Mouse (Mus musculus): ENCODE data around the gene Olig3.
A peak's percentile ranks its signal among the peaks of the same experiment; 100 is the strongest.

Gene Olig3

DNA sequence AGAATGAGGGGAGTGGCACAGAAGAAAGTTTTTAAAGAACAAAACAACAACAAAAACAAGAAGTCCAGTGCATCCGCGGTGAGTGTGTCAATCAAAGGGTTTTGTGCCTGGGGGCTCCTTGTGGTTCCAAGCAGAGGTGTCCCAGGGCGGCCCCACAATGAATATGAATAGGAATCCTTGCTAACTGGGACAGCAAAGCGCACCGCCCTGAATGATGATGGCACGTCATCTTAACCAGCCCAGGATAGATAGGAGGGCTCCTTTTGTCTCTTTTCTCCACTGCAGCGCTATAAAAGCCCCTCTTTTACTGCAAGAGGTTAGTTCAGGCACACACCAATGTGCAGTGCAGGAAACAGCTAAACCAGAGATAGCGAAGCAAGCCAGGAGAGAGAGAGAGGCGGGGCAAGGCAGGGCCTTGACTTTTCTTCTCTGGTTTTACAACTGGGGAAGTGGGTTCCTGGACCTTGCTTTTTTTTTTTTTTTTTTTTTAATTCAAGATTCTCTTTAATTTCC, at the start of gene Olig3:
Gene Olig3 (plus strand): TSS at position 463 of the 513 bp plus-strand sequence.
- peak; percentile 65 for DNase-seq (ENCODE audit: low read depth)

DNA sequence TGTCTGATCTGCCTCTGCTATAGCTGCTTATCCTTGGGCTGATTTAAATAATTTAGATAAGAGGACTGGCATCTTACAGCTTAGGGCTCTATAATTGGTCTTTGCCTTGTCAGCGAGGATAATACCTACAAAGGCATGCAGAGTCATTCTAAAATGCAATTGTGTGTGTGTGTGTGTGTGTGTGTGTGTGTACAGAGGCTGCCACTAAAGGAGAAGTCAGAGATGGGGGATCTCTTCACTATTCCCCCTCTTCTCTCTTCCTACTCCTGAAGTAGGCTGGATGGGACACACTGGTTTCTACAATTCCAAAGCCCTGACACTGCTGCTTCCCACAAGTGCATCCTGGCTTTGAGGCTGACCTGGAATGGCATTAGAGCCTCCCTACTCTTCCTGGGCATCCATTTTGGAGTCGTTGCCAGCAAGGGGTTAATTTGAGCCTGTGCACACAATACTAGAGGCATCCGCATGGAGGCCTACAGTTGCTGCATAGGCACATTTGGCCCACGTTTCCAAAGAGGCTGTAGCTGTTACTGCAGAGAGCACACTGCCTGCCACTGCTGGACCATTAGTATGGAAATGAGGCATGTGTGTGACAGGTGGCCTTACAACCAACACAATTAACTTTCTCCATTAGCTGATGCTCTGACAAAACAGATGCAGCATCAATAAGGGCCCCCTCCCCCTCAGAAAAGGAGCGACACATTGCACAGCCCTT, 46.5 kb upstream of the Olig3 start:
- no peak for DNase-seq (ENCODE audit: low read depth)

GRCm38 (mm10) chr10:19310471-19310870, 45.9 kb upstream of the Olig3 start:
- DNase-seq (ENCODE audit: low read depth) = no peak

DNA sequence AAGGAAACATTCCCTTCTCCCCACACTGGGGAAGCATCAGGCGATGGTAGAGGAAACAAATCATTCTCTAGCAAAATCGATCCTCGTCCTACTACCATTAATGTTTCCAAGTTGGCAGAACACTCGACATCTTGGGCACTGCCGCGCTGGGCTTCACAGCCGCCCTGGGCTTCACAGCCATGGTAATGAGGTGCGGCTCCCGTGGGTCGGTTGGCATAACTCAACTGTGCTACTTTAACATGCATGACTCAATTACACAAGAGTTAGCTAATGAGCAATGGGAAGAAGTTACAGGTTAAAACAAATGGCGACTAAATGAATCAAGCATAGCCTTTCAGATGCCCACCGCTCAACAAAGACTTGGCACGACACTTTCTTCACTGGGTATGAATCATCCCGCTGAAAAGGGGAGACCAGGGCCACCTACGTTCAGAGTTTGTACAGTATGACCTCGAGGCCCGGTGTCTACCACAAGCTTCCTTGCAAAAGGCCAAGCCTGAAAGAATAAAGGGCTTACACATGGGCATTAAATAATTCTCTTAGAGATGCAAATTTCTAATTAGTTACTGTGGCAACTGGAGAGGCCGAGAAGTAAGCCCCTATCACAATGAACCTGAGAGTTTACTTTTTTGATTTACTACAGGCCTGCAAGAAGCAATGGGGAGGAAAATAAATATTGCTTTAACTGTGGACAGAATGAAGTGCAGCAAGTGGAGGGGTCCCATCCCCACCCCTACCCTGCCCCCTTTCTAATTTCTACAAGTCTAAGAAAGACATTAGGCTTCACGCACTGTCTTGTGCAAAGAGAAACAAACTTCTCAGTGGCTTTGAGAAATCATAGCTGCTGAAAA, 38.1 kb upstream of the Olig3 start:
- DNase-seq (ENCODE audit: low read depth) = no peak

DNA sequence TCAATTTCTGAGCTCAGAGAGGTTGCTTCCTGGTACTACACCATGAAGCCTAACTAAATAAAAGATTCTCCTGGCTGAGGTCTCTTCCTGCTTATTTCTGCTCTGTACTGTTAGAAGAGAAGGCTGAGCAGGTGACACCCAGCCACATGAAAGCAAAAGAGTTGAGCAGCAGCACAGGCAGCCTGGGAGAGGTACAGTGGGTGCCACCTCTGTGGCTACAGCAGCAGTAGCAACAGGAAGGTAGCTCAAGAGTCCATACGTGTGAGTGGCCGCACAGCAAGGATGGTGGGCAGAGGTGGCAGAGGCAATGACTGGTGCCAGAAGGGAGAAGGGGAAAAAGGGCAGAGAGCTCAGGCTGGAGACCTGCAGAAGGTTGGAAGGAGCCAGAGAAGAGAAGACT, 34.6 kb upstream of the Olig3 start:
- DNase-seq (ENCODE audit: low read depth) = peak; percentile 88

- DNase-seq (ENCODE audit: low read depth) = no peak
These were observed 27.0 kb upstream of the Olig3 start for GRCm38 (mm10) chr10:19329191-19329777.

- peak; percentile 86 for DNase-seq (ENCODE audit: low read depth)
These were observed 22.9 kb upstream of the Olig3 start for GRCm38 (mm10) chr10:19333425-19333824.

GRCm38 (mm10) chr10:19338695-19339630, 17.4 kb upstream of the Olig3 start:
- DNase-seq (ENCODE audit: low read depth) = no peak

GRCm38 (mm10) chr10:19344039-19344438, 12.3 kb upstream of the Olig3 start:
- DNase-seq (ENCODE audit: low read depth) = no peak

DNA sequence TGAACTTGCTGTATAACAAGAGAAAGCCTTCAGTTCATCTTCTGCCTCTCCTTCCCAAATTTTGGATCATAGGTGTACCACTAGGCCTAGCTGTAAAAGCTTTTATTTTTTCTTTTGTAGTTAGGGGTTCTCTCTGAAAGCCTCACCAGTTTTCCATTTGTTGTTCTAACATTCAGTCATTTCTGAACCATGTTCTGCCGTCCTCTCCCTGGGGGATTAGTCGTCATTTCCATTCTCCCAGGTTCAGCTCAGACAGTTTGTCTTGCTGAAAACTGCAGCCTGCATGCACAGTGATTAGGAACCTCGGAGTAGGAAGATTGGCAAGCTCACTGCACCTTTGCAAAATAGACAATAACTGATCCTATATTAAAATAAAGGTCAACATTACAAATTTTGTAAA, 7.0 kb upstream of the Olig3 start:
- DNase-seq (ENCODE audit: low read depth) = no peak

DNA sequence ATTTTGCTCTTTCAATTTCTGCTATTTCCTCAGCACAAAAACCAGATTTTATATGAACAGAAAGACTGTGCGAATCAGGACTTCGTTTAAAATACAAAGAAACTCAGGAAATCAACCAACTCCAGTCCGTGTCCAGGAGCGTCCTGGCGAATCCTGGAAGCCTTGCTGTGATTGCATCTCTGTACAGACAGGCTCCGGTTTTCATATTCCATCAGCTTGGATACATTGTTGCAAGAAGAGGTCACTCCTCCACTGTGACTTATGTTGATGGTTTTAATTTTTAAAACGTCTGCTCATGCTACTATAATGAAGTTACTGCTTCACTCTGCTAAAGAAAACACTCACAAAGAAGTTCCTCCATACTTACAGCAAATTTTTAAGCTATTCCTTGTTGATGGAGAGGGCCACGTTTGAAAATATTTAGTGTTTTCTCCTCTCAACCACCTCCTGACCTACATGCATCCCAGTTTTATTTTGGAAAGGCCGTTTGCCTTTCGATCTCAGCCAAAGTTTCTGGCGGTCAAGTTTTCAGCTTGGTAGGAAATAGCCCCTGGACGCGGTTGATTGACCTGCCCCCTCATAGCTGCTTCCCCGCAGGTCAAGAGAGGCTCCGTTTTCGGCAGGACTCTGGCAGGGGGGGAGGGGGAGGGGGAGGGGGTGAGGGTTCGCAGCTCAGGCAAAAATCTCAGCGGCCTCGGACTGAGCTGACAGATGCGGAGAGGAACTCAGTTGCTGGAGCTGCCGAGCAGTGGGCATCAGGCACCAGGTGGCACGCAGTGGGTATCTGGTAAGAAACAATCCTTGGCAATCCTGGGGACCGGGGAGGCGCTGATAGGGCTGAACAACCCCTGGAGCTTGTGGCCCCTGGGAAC, 4.1 kb upstream of the Olig3 start:
- DNase-seq (ENCODE audit: low read depth) = peak; percentile 33

GRCm38 (mm10) chr10:19352878-19353301, 3.4 kb upstream of the Olig3 start:
- peak; percentile 56 for DNase-seq (ENCODE audit: low read depth)

GRCm38 (mm10) chr10:19353631-19354030, 2.7 kb upstream of the Olig3 start:
- no peak for DNase-seq (ENCODE audit: low read depth)

GRCm38 (mm10) chr10:19354146-19354545, 2.2 kb upstream of the Olig3 start:
- DNase-seq (ENCODE audit: low read depth) = peak; percentile 32

GRCm38 (mm10) chr10:19355076-19355475, 1.3 kb upstream of the Olig3 start:
- DNase-seq (ENCODE audit: low read depth) = peak; percentile 27

DNA sequence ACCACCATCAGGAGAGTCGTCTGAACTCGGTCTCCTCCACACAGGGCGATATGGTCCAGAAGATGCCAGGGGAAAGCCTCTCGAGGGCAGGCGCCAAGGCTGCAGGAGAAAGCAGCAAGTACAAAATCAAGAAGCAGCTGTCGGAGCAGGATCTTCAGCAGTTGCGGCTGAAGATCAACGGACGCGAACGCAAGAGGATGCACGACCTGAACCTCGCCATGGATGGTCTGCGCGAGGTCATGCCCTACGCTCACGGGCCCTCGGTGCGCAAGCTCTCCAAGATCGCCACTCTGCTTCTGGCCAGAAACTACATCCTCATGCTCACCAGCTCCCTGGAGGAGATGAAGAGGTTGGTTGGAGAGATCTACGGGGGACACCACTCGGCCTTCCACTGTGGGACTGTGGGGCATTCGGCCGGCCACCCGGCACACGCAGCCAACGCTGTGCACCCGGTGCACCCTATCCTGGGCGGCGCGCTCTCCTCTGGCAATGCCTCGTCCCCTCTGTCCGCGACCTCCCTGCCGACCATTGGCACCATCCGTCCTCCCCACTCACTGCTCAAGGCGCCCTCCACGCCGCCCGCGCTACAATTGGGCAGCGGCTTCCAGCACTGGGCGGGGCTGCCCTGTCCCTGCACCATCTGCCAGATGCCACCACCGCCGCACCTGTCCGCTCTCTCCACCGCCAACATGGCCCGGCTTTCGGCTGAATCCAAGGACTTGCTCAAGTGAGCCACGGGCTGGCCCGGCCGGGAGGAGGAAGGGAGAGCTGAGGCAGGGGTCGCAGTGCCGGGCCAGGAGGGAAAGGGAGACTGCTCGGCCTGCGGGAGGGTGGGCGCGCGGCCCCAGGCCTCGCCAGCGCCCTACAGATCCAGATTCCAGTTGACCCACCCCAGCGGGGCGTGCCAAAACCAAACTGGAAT, 648 bp downstream of the Olig3 start:
- peak; percentile 51 for DNase-seq (ENCODE audit: low read depth)

DNA sequence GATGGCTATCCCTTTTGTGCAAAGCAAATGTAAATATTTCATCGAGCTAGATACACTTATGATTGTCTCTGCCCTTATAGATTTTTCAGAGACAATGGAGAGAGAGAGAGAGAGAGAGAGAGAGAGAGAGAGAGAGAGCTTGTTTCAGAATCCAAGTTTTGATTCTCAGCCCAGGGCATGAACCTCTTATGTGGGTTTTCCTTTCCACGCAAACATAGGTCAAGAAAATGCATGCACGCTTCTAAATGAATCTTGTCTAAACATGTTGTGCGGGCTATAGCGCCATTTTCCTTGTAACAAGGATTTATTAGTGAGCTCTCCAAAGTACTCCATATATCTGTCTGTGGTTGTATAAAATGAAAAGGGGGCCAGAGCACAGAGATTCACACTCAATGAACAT, 1.5 kb downstream of the Olig3 start:
- no peak for DNase-seq (ENCODE audit: low read depth)

- peak; percentile 31 for DNase-seq (ENCODE audit: low read depth)
These were observed 4.3 kb downstream of the Olig3 start for GRCm38 (mm10) chr10:19360446-19361300.
